Mouse (Mus musculus): Measurements from ENCODE around the gene Tex30.

The Tex30 gene

DNA sequence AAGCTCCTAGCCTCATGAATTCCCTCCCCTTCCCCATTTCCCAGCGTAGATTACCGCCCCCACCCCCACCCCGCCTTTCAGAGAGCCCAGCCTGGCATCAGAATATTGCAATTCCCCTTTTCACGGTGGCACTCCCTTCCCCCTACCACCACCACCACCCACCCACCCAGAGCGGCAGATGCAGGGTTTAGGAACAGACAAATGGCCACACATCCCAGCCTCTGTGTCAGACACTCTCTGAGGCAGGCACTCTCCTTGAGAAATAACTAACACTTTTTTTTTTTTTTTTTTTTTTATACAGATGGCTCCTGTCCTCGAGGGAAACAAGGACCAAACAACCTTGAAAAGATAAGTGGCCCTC lies 59.7 kb downstream of the Tex30 start:
- DNase-seq (ENCODE audit: low spot score in 2 of 2) = no peak

DNA sequence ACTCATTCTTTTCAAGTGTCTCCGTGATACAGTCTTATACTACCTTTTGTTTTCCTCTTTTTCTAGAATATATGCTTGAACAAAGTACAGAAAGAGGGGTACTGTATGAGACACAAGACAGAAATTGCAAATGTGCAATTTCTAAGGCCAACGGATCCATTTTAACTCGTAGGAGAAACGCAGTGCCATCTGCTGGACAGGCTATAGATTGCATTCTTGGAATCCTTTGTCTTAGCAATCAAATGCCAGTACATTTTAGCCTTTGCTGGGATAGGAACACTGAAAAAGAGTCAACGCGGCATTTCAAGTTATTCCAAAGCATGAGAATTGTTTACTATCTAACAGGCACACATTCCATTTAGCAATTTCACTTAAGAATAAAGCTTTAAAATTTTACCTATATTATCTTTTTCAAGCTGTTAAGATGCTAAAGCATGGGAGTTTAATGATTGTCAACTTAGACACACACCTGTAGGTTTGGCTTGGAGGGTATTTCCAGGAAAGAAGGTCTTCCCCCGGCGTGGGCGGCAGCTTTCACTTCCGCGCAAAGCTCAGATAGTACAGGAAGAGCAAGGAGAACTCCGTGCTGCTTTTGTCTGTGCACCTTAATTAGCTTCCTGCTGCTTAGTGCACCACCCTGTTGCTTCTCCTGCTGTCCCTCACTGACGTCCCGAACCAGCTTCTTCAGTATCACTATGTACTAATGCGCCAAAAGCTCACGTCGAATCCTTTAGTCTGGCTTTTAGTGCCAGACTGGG lies 60.3 kb downstream of the Tex30 start:
- peak; percentile 67 to 75 for DNase-seq (ENCODE audit: low spot score in 2 of 2)
